Mouse (Mus musculus): ENCODE measurements at regions not wholly inside any gene's neighbourhood (a gene's known extent, or its start where the extent isn't known, plus 50 kb on each side); places are given as distances from the start of the nearest gene placed in this dataset.

GRCm38 (mm10) chr14:76302322-76302991, 112.3 kb upstream of the Tsc22d1 start:
- no peak for DNase-seq

DNA sequence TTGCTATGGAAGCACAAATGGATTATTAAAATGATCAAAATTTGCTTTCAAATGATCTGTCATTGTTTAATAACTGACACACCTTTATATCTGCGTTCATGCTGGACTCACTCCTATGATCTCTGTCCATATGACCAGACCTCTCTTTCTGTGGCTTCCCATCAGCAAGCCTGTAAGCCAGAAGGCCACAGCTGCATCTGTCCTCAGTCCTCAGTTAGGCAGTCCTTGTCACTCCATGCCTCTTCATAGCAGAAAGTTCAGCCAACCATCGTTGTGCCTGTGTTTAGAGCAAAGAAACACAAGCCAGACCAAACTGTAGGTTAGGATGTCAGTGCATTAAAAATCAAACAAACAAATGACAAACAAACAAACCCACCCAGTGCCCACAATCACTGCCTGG, 107.2 kb upstream of the Tsc22d1 start:
- DNase-seq = no peak

GRCm38 (mm10) chr14:76308188-76308812, 106.5 kb upstream of the Tsc22d1 start:
- no peak for DNase-seq

DNA sequence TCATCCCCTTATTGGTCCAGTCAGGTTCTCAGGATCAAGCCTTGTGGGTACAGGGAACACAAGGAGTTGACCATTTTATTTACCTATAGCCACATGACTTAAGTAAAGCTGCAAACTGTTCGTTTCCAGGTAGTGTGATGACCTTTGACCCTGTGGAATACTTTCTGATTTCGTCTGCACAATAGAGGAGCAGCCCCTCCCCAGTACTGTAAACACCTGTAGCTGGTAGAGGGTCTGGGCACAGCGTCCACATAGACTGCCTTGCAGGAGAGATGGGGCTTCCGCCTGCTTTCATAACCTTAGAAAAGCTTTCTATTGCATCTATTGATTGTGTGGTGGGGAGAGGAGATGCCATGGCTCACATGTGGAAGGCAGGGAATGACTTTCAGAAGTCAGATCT, 105.2 kb upstream of the Tsc22d1 start:
- DNase-seq = no peak

GRCm38 (mm10) chr14:76310278-76310677, 104.5 kb upstream of the Tsc22d1 start:
- DNase-seq = peak; percentile 51

DNA sequence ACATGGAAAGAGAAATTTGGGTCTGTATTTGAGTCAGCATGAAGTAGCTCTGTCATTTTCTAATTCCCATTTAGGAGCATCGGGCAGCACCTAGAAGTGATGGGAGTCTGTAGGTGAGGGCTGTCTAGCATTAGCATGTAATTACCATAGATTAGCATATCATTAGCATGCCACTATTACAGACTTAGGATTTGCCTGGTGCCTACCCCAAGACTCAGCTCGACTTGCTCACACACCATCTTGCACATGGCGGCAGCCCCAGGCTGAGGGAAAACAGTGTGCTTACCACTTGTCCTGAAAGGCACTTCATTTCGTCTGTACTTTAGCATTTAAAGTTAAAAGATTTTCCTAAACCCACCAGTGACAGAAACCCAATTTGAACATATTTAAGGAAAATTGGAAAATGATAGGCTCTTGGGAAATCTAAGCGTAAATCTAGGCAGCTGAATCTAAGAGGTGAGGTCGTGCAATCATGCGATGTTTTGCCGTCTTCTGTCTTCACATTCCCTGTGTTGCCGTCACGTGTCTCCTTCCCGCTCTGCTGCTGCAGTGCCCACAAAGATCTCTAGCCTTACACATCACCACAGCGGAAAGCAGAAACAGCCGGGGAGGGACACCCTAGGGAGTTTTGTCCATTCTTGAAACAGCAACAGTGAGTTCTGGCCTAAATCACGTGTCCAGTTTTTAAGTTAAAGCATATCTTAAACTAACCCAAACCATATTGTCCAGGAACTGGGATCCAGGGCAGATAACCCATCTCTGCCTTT, 101.2 kb upstream of the Tsc22d1 start:
- DNase-seq = no peak

GRCm38 (mm10) chr14:76318438-76318837, 96.3 kb upstream of the Tsc22d1 start:
- DNase-seq = no peak

- DNase-seq = no peak
Observed at GRCm38 (mm10) chr14:76324246-76324645, 90.5 kb upstream of the Tsc22d1 start.

- no peak for DNase-seq
Observed at GRCm38 (mm10) chr14:76329983-76330382, 84.8 kb upstream of the Tsc22d1 start.

DNA sequence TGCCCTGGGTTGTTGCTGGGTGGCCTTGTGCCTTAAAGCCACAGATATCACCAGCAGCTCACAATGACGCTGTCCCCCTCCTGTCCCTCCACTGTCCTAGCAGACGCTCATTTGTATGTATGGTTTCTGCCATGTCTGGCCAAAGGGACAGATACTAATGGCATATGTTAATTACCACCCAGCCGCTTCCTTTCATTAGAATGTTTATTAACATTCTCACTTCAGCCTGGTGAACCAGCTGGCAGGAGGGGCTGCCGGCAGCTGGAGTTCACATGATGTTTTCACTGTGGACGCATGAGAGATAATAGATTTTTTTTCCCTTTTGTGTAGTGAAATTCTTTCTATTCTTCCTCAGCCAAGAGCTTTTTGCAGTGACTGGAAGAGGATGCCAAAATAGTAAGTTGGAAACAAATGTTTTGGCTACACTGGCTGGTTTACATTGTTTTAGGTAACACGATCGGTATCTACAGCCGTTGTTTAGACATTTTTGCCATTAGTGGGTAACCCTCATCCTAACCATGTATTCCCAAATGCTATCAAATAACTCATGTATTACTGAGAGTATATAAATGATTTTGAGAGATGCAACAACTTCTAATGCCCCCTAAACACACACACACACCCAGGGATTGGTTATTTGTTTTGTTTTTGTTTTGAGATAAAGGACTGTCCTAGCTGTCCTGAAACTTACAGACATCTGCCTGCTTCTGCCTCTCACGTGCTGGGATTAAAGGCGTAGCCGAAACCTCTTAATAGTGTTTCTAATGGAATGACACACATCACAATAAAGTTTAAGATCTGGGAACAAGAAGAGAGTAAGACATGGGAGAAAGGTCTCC, 83.0 kb upstream of the Tsc22d1 start:
- no peak for DNase-seq

GRCm38 (mm10) chr14:76332336-76332703, 82.4 kb upstream of the Tsc22d1 start:
- no peak for DNase-seq

DNA sequence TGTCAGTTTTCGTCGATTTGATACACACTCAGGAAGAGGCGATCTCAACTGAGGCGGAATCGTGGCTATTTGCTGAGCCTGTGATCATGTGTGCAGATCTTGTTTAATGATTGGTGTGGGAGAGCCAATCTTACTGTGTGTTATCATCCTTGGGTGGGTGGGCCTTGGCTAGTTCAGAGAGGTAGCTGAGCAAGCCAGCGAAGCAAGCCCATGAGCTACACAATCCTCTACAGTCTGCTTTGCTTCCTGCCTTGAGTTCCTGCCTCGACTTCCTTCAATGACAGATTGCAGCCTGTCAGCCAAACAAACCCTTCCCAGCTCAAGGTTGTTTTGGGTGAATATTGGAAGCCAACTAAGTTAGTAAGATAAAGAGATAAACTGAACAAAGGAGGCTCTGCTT, 74.0 kb upstream of the Tsc22d1 start:
- DNase-seq = no peak

DNA sequence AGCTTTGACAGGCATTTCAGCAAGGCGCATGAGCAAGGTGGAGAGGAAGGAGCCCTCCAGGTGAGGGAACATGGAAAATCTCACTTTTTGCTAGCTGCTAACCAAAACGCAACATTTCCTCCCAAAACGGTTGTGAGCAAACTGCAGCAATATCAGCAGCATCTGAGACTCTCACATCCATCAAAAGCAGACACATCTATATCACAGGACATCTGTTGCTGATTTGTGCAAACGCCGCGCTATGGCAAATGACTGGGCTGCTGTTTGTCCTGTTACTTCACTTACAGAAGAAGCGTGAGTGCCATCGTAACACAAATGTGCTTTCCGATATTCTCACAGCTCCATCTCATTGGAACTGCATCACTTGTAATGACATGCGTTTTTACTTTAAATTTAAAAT, 73.5 kb upstream of the Tsc22d1 start:
- DNase-seq = no peak

GRCm38 (mm10) chr14:76351856-76352255, 62.9 kb upstream of the Tsc22d1 start:
- no peak for DNase-seq

DNA sequence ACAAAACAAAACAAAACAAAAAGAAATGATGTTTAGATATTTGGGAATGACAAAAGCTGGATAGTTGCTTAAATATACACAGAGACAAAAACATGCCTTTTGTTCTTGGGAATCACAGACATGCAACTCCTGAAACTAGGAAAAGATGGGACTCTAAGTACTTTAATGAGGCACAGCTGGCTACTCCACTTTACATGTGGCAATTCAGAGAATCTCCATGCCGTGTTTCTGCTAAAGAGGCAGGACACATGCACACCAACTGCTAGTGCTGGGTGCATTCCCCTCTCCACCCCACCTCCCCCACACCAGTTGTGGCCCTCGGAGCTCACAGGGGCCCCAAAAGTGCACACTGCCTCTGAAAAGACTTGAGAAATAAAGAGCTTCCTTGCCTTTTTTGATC, 58.6 kb upstream of the Tsc22d1 start:
- DNase-seq = no peak

- no peak for DNase-seq
Observed at GRCm38 (mm10) chr14:76359837-76360410, 54.8 kb upstream of the Tsc22d1 start.

DNA sequence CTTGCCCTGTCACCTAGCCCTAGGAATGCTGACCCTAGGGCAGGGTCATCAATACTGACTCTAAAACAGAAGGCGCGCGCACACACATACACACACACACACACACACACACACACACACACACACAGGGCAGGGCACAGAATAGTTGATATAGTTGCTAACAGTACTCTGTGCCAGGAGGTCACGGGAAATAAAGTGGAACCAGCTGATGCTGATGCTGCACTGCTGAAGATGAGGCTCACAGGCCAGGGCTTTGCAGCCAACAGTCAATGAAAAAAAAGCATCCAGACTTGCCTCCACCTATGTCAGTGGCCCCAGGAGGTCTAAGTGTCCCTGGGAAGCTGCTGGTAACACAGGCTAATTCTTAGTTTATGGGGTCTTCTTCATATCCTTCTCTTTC, 50.7 kb upstream of the Tsc22d1 start:
- no peak for DNase-seq
